Mouse (Mus musculus) neutrophil, adult 5-6 weeks (primary cell): ENCODE data around the gene Dnah9. TPM values are rescaled to one million over a fixed set of nuclear protein-coding genes. Genes with fewer than 3 reads are reported as not detected.

Source experiments
- ATAC-seq: fragments of 151-379, 151-347 bp; 2 replicates; pipeline ENCODE4 v1.8.0; 2017; ENCODE audit warnings: mild to moderate bottlenecking, moderate TSS enrichment; ENCODE audit not compliant: insufficient number of reproducible peaks, poor library complexity, low FRiP score, severe bottlenecking; ENCODE audit errors: extremely low read depth
- total RNA-seq: library from RNA; stranded (forward); fragments of 200-1000 nt; gene quantifications from 2 replicates; pipeline ENCODE4 v1.2.3, GENCODE M21; 2017

Gene Dnah9
- total RNA-seq, 1 experiment from 2014 or later = not detected

GRCm38 (mm10) chr11:65807601-65808000 is 360.8 kb downstream of the Dnah9 start:
- ATAC-seq = no peak

DNA sequence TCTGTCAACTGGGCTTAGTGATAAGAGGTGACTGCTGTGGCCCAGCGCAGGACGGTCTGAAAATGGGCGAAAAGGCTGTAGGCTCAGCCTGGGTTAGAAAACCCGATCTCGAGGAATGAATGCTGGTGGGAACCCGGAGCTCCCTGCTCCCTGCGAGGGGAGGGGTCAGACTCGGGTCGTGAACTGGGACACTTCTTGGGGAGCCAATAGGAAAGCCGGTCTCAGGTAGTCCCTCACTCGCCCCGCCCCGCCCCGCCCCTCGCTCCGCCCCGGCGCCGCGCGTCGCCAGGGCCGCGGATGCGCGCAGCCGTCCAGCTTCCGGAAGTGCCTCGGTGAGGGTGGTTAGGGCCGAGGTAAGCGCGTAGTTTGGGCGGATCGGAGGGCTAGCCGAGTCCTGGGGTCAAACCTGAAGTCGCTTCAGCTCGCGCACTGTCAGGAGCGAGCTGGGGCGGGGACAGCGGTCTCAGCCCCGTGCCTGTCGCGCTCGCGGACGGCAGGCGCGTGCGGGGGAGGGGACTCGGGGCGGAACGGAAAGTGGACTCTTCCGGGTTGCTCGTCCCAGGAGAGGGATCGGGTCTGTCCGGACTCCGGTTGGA is 361.3 kb downstream of the Dnah9 start, which contains the start of gene Zkscan6:
Gene Zkscan6, plus strand, starts transcription at position 267 of the 596 bp plus-strand sequence.
- ATAC-seq = peak; percentile 77

- peak; percentile 84 for ATAC-seq
Measured at GRCm38 (mm10) chr11:65806321-65806904, 361.9 kb downstream of the Dnah9 start.

DNA sequence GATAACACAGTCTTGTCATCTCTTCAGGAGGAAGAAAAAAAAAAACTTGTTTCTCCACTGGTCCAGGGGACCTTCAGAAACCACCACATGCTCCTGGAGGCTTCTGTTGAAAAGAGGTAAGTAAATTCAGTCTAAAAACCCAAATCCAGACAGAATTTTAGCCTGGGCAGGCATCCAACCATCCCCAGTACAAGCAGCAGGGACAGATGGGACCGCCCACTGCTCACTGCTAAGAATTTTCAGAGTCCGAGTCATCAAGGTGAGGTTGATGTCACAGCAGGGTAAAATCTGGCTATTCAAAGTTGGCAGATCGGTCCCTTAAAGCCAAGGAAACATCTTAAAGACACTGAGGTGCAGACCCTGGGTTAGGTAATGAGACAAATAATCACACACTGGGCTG is 366.5 kb downstream of the Dnah9 start:
- no peak for ATAC-seq

DNA sequence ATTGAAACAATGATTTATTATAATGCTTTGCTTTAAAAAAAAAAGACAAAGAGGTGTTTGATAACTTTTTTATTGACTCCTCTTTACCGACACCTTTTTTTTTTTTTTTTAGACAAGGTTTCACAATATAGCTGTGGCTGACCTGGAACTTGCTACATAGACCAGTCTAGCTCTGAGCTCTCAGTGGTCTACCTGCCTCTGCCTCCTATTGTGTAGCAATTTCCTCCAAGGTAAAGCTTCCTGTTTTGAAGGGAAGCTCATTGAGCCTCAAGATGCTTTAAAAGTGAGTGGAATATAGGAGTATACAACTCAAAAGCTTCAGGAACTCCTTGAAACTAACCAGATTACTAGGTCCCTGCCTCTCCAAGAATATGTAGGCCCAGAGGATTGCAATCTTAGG is 372.5 kb downstream of the Dnah9 start:
- ATAC-seq = peak; percentile 72

GRCm38 (mm10) chr11:65794428-65795219 is 373.7 kb downstream of the Dnah9 start:
- ATAC-seq = no peak

- ATAC-seq = peak; percentile 99
Measured at GRCm38 (mm10) chr11:65788154-65788553, 380.2 kb downstream of the Dnah9 start, which contains the start of gene Map2k4. Map2k4 (minus strand) TSS chr11:65788297.

DNA sequence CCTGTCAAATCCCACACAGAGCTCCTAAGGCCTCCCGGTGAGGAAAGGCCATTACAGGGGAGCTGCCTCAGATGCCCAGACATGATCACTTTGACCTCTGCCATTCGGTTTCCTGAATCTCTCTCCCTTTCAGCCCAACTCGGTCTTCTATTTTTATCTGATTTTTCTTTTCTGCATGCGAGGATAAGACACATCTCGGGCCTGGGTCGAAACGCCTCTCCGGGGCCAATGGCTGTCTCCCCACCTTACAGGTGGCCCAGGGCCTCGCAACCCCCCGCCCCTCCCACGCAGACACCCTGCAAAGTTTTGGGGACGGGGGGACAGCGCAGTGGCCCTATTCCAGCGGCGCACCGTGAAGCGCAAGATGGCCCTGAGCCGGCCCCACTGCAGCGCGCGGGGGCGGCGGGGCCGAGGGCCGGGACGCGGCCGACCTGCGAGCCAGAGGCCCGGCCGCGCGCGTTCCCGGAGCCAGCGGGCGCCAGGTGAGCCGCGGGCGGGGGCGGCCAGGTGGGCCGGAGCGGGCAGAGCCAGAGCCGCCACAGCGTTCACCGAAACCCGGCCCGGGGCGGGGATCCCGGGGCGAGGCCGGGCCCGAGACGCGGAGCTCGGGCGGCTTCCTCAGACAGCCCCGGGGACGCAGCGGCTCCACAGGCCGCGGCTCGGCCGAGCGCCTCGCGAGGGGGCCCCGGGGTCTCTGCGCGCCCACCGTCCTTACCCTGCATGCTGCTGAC is 380.8 kb downstream of the Dnah9 start:
- ATAC-seq = peak; percentile 20; the same call in 1 of the 2 replicates

GRCm38 (mm10) chr11:65786160-65786559 is 382.2 kb downstream of the Dnah9 start:
- ATAC-seq = no peak

- no peak for ATAC-seq
Measured at GRCm38 (mm10) chr11:65781596-65781995, 386.8 kb downstream of the Dnah9 start.
